Mouse (Mus musculus): ENCODE measurements at regions not wholly inside any gene's neighbourhood (a gene's known extent, or its start where the extent isn't known, plus 50 kb on each side); places are given as distances from the start of the nearest gene placed in this dataset.

DNA sequence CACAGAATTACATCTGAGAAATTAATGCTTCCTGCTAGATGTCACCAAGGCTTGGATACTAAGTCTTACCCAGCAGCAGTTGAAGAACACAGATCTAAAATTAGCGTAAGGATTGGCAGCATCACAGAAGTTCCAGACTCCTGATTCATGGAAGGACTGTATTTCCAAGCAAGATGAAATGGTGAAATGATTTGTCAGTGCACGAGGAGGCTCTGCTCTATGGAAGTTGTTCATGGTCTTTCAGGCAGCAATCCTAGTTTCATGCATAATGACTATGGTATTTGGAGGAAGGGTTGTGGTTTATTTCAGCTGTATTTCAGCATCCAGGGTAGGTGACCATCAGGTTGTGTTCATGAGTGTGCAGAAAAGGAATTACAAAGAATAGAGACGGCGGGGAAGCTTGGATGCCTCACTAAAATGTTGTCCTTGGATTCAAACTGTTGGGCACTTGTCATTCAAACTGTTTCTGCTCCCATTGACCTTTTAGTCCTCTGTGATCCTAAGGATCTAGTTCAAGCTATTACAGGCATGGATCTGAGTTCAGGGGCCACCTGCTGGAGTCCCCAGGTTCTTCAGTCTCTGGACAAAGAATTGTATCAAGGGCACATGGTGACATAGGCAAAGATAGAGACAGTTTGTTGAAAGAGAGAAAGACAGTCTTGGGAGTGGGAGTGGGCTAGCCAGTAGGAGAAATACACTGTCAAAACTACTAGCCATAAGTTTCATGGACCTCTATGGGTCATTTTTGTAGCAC lies 1411.6 kb upstream of the A1bg start:
- no peak for TF ChIP-seq POLR2A (IDR thresholded peaks at IDR 0.05; ENCODE audit: low read depth, low read length)
- no peak for TF ChIP-seq TBP (conservative IDR thresholded peaks at IDR 0.05; ENCODE audit: low read depth, low read length)
- peak in 1 of 2 experiments; percentile 52; a peak in 3 of 4 replicates for TF ChIP-seq CTCF (conservative IDR thresholded peaks at IDR 0.05 in 1 of 2, IDR thresholded peaks at IDR 0.05 in 1 of 2; ENCODE audit: low read depth in 2 of 2, low read length in 2 of 2)
